7 mouse cellular contexts compared by ENCODE assay signal in the genomic region with DNA sequence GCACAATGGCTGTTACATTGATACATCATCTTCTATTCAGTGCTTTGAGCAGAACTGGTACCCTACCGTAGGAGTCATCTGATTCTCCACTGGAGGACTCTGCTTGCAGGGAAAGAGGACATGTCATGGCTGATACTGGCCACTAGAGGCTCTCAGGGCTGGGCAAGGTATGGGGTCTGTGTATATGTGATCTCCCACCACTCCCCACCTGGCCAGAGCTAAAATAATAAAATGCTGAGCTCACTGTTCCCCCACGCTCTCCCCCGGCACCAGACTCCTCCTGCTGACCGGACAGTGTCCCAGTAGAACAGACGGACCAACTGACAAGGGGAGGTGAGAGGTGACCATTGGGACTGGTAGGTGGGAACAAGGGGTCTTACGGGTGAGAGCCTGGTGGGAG. TPM values are rescaled to one million over a fixed set of nuclear protein-coding genes. Genes with fewer than 3 reads are reported as not detected.
DNase-seq lines count a peak whose midpoint lies in the region; ATAC-seq and TF ChIP-seq lines count a peak whose summit lies in the region.

Gene Tmod4 (plus strand): TSS at position 231 of the 400 bp plus-strand sequence.

- H3K36me3 ChIP-seq in E14TG2a.4 (ENCODE audit: insufficient read depth, low read length), result peaks cover 58% of the 10 kb centered on the region
- H3K36me3 ChIP-seq in hindbrain, postnatal 0 days (ENCODE audit: insufficient read depth, low read length), result peaks cover 29% of the 10 kb centered on the region

- H3K27ac ChIP-seq in hindbrain, postnatal 0 days, result no peak within 1 kb of the TSS

- no peak within 1 kb of the TSS for H3K4me2 ChIP-seq in hindbrain, postnatal 0 days (ENCODE audit: low read depth, low read length)

- no peaks in the 10 kb centered on the region for H3K9me3 ChIP-seq in E14TG2a.4 (ENCODE audit: low read length)
- H3K9me3 ChIP-seq in hindbrain, postnatal 0 days (ENCODE audit: low read length), result no peaks in the 10 kb centered on the region

- DNase-seq in CD4-positive helper T cell, adult 2 months (ENCODE audit: low read depth, low spot score), result peak; percentile 15
- peak; percentile 83 for DNase-seq in gastrocnemius, adult 18-20 months (ENCODE audit: low spot score)
- DNase-seq in hindbrain, postnatal 0 days (ENCODE audit: low spot score), result no peak
- DNase-seq in retina, postnatal 1 day, result peak; percentile 44
- DNase-seq in ovary, postnatal 10 days (ENCODE audit: low spot score), result no peak
- DNase-seq in natural killer cell, adult 2 months (ENCODE audit: low spot score in 2 of 2), result no peak

- no peak for ATAC-seq in hindbrain, postnatal 0 days

- no peaks in the 10 kb centered on the region for H3K27me3 ChIP-seq in E14TG2a.4 (ENCODE audit: insufficient read depth, low read length)
- no peaks in the 10 kb centered on the region for H3K27me3 ChIP-seq in hindbrain, postnatal 0 days (ENCODE audit: insufficient read depth, low read length)

- no peak within 1 kb of the TSS for H3K4me3 ChIP-seq in E14TG2a.4 (replicated peaks; ENCODE audit: low read length)
- no peak within 1 kb of the TSS for H3K4me3 ChIP-seq in hindbrain, postnatal 0 days (ENCODE audit: low read length)

- peak; percentile 79 for TF ChIP-seq CTCF in E14TG2a.4 (conservative IDR thresholded peaks at IDR 0.05; ENCODE audit: low read length)
- peak; percentile 70 for TF ChIP-seq CTCF in hindbrain, postnatal 0 days (IDR thresholded peaks at IDR 0.05; ENCODE audit: low read depth)

- peaks cover 42% of the 10 kb centered on the region for H3K4me1 ChIP-seq in E14TG2a.4 (replicated peaks; ENCODE audit: low read depth, low read length)
- 0 out of 2 replicates have a peak, but pooled peaks cover 4% of the 10 kb centered on the region for H3K4me1 ChIP-seq in hindbrain, postnatal 0 days (ENCODE audit: insufficient read depth, low read length)

- 55% methylated on average over 6 of the region's 6 CpGs for WGBS in hindbrain, postnatal 0 days

- H3K9ac ChIP-seq in hindbrain, postnatal 0 days (replicated peaks; ENCODE audit: low read length), result no peak within 1 kb of the TSS

RNA-seq across cellular contexts. Expression of gene Tmod4, which starts in this region (rescaled TPM):
- 100 to 1,000 TPM; 663 to 722 TPM for total RNA-seq in gastrocnemius, adult 18-20 months (2021)
- total RNA-seq in hindbrain, postnatal 0 days (2014; rRNA removed), result 0.43 and 0.73 TPM in 2 replicates
- polyA plus RNA-seq in hindbrain, postnatal 0 days (2015; fragmentation: Nextera tagmentation; extraction: Ambion mirVana), result 1.1 and 1.5 TPM in 2 replicates

Comparison
In these comparisons a context has a peak if more than half of its experiments do, and no peak if none do; other contexts are left out.
1. RNA of gene Tmod4 (total RNA-seq): 663 to 722 TPM in gastrocnemius, adult 18-20 months; 0.43 to 0.73 TPM in hindbrain, postnatal 0 days; every median in the first group is over 100 times any median in the second.
2. DNase-seq: peak in CD4-positive helper T cell, adult 2 months (single experiment), gastrocnemius, adult 18-20 months (single experiment) and retina, postnatal 1 day (single experiment); none in hindbrain, postnatal 0 days (single experiment), ovary, postnatal 10 days (single experiment) and natural killer cell, adult 2 months (0 of 2).